Comparison of ENCODE assay signal across 9 mouse cellular contexts in genomic region chr4:136145362-136145885, GRCm38 (mm10). TPM values are rescaled to one million over a fixed set of nuclear protein-coding genes. Genes with fewer than 3 reads are reported as not detected.
A peak's percentile ranks its signal among the peaks of the same experiment; 100 is the strongest.
DNase-seq lines count a peak whose midpoint lies in the region; ATAC-seq and TF ChIP-seq lines count a peak whose summit lies in the region.
"Had no signal": no experiment of that assay in that cellular context is flagged by ENCODE, and none has a peak within 500 bp of the region (broad histone marks: within the 10 kb centered on the region; RNA-seq: fewer than 3 reads in every experiment).

No protein-coding gene starts in this region.

- H3K27ac ChIP-seq in hindbrain, embryonic 10.5 days, result peak overlapping the region; percentile 100
- H3K27ac ChIP-seq in liver, embryonic 15.5 days (replicated peaks), result 0 out of 2 replicates have a peak overlapping the region, but pooled peaks have one; percentile 48

- no peaks in the 10 kb centered on the region for H3K27me3 ChIP-seq in C2C12 (ENCODE audit: control insufficient read depth, insufficient read depth, insufficient read length)
- peaks cover 11% of the 10 kb centered on the region; the same call in 1 of the 2 replicates for H3K27me3 ChIP-seq in hindbrain, embryonic 10.5 days (ENCODE audit: insufficient read depth, poor library complexity, severe bottlenecking)
- peaks cover 93% of the 10 kb centered on the region for H3K27me3 ChIP-seq in liver, embryonic 15.5 days

- H3K9me3 ChIP-seq in hindbrain, embryonic 10.5 days, result no peaks in the 10 kb centered on the region
- H3K9me3 ChIP-seq in liver, embryonic 15.5 days (replicated peaks), result no peaks in the 10 kb centered on the region

- no peak for TF ChIP-seq CTCF in C2C12 (IDR thresholded peaks at IDR 0.05; ENCODE audit: control insufficient read depth, insufficient read depth, insufficient read length)

- H3K79me2 ChIP-seq in C2C12 (ENCODE audit: control insufficient read depth, insufficient read depth), result peaks cover 40% of the 10 kb centered on the region

- ATAC-seq in liver, embryonic 15.5 days (ENCODE audit: insufficient read depth), result no peak

- H3ac ChIP-seq in C2C12 (ENCODE audit: control insufficient read depth, insufficient read length, low read depth), result peak overlapping the region; percentile 62

- peaks cover 25% of the 10 kb centered on the region for H3K79me3 ChIP-seq in C2C12 (ENCODE audit: low read depth)

- H3K36me3 ChIP-seq in C2C12 (ENCODE audit: control insufficient read depth, insufficient read depth), result peaks cover 19% of the 10 kb centered on the region
- peaks cover 13% of the 10 kb centered on the region for H3K36me3 ChIP-seq in hindbrain, embryonic 10.5 days
- no peaks in the 10 kb centered on the region for H3K36me3 ChIP-seq in liver, embryonic 15.5 days (replicated peaks)

- H3K4me2 ChIP-seq in liver, embryonic 15.5 days, result peak overlapping the region; percentile 66

- H3K4me1 ChIP-seq in hindbrain, embryonic 10.5 days (replicated peaks), result peaks cover 94% of the 10 kb centered on the region
- H3K4me1 ChIP-seq in liver, embryonic 15.5 days (replicated peaks), result peaks cover 70% of the 10 kb centered on the region

- 8% methylated on average over 11 of the region's 11 CpGs for WGBS in hindbrain, embryonic 10.5 days
- WGBS in liver, embryonic 15.5 days (ENCODE audit: insufficient replicate concordance), result 37% methylated on average over 11 of the region's 11 CpGs

- H3K9ac ChIP-seq in liver, embryonic 15.5 days, result no peak overlapping the region

- H3K4me3 ChIP-seq in C2C12 (ENCODE audit: insufficient read depth, poor library complexity, severe bottlenecking), result peak overlapping the region; percentile 97
- peak overlapping the region; percentile 92 for H3K4me3 ChIP-seq in hindbrain, embryonic 10.5 days
- H3K4me3 ChIP-seq in liver, embryonic 15.5 days (replicated peaks), result peak overlapping the region; percentile 56; the same call in 1 of the 2 replicates

- peak; percentile 33 for DNase-seq in embryo, embryonic 9.5 days (ENCODE audit: extremely low spot score)
- no peak for DNase-seq in embryo, embryonic 11 days
- DNase-seq in hindbrain, embryonic 10.5 days (ENCODE audit: low spot score), result no peak
- DNase-seq in MN1 (ENCODE audit: low spot score), result no peak
- no peak for DNase-seq in thymus, postnatal 10 days (ENCODE audit: low spot score in 2 of 2)
- no peak for DNase-seq in layer of hippocampus, postnatal 14 days (ENCODE audit: low spot score in 2 of 2)
- DNase-seq: adrenal gland, adult 2 months had no signal

TF ChIP-seq in C2C12, 6 proteins besides CTCF, POLR2A, EP300 and RAD21:
- TF ChIP-seq USF1 (IDR thresholded peaks at IDR 0.05; ENCODE audit: low read depth) (no peak), MYOD1 (IDR thresholded peaks at IDR 0.05; ENCODE audit: control insufficient read depth, insufficient read length, low read depth) (no peak), CEBPB (IDR thresholded peaks at IDR 0.05; ENCODE audit: low read depth) (no peak), FOSL1 (IDR thresholded peaks at IDR 0.05; ENCODE audit: insufficient read depth, low read length, poor library complexity, severe bottlenecking) (no peak), MAX (IDR thresholded peaks at IDR 0.05) (no peak), MYOG (IDR thresholded peaks at IDR 0.05; ENCODE audit: control insufficient read depth, extremely low read depth, insufficient read length) (no peak)

RNA-seq across cellular contexts. Expression of gene Id3, which starts 2.1 kb away (rescaled TPM):
- polyA plus RNA-seq in C2C12 (2012; fragmentation: generic; extraction: Trizol), result 780 TPM
- polyA plus RNA-seq in hindbrain, embryonic 10.5 days (2016; fragmentation: Nextera tagmentation; extraction: Ambion mirVana), result 576 and 684 TPM in 2 replicates
- 41.3 and 42.6 TPM in 2 replicates for polyA plus RNA-seq in liver, embryonic 15.5 days (2015; fragmentation: Nextera tagmentation; extraction: Ambion mirVana)
- 10 to 100 TPM; 77.9 to 91.6 TPM for total RNA-seq in layer of hippocampus, postnatal 14 days (2021)

RNA-seq across cellular contexts. Expression of gene E2f2, which starts 26.8 kb away (rescaled TPM):
- 11.5 TPM for polyA plus RNA-seq in C2C12 (2012; fragmentation: generic; extraction: Trizol)
- 9.0 and 9.4 TPM in 2 replicates for polyA plus RNA-seq in hindbrain, embryonic 10.5 days (2016; fragmentation: Nextera tagmentation; extraction: Ambion mirVana)
- polyA plus RNA-seq in liver, embryonic 15.5 days (2015; fragmentation: Nextera tagmentation; extraction: Ambion mirVana), result 85.3 and 95.6 TPM in 2 replicates
- 1 to 10 TPM; 1.1 to 1.4 TPM for total RNA-seq in layer of hippocampus, postnatal 14 days (2021)

Comparison
In these comparisons a context has a peak if more than half of its experiments do, and no peak if none do; other contexts are left out.
1. RNA of gene Id3, which starts 2.1 kb away (polyA plus RNA-seq): 780 TPM in C2C12 (single experiment) and 576 to 684 TPM in hindbrain, embryonic 10.5 days; 41.3 to 42.6 TPM in liver, embryonic 15.5 days; every median in the first group is over 10 times any median in the second.
2. Peak in every context shown above with its lines, with median percentiles within 50 percentile points of each other: H3K4me3 ChIP-seq.